Mouse (Mus musculus) intestine, embryonic 14.5 days (tissue): ENCODE measurements around the gene Erh. TPM values are rescaled to one million over a fixed set of nuclear protein-coding genes. Genes with fewer than 3 reads are reported as not detected.

Experiments
- ATAC-seq: fragments of 200-750 bp; cut with Nextera tagmentation; replicated peaks from 2 replicates; pipeline ENCODE4 v1.8.0; 2017; ENCODE audit warnings: low read depth, moderate number of reproducible peaks, moderate TSS enrichment, moderate library complexity; ENCODE audit not compliant: low FRiP score, low TSS enrichment
- DNase-seq: peaks from one replicate; pipeline ENCODE4 v3.0.0-alpha.2; 2018; ENCODE audit warnings: low spot score
- H3K27ac ChIP-seq: fragments of 300-500 bp; sonication (generic); 2 replicates; pipeline ENCODE4 v1.5.1; 2014; ENCODE audit warnings: low read depth, mild to moderate bottlenecking, control low read depth
- H3K27me3 ChIP-seq: fragments of 300-500 bp; sonication (generic); replicated peaks from 2 replicates; pipeline ENCODE4 v1.6.1; 2014; ENCODE audit warnings: low read length, control low read depth; ENCODE audit not compliant: control insufficient read depth, insufficient read depth
- H3K36me3 ChIP-seq: fragments of 300-500 bp; sonication (generic); 2 replicates; pipeline ENCODE4 v1.6.1; 2014; ENCODE audit warnings: low read length, control low read depth; ENCODE audit not compliant: control insufficient read depth, insufficient read depth
- H3K4me1 ChIP-seq: fragments of 300-500 bp; sonication (generic); replicated peaks from 2 replicates; pipeline ENCODE4 v1.6.1; 2014; ENCODE audit warnings: low read length, control low read depth, mixed read lengths; ENCODE audit not compliant: control insufficient read depth, insufficient read depth
- H3K4me2 ChIP-seq: fragments of 300-500 bp; sonication (generic); 2 replicates; pipeline ENCODE4 v1.6.1; 2014; ENCODE audit warnings: low read length
- H3K4me3 ChIP-seq: fragments of 300-500 bp; sonication (generic); 2 replicates; pipeline ENCODE4 v1.5.1; 2014; ENCODE audit warnings: low read depth, low read length, control low read depth, mixed read lengths
- H3K9ac ChIP-seq: fragments of 300-500 bp; sonication (generic); 2 replicates; pipeline ENCODE4 v1.6.1; 2014; ENCODE audit warnings: mild to moderate bottlenecking, low read length
- H3K9me3 ChIP-seq: fragments of 300-500 bp; sonication (generic); 2 replicates; pipeline ENCODE4 v1.6.1; 2016; ENCODE audit warnings: low read length, control low read depth; ENCODE audit not compliant: control insufficient read depth
- WGBS: fragments of 180-500 bp; shearing (Covaris S2); extraction: QIAGEN DNeasy Blood & Tissue Kit; methylation state at CpG from one replicate; pipeline ENCODE4 v1.1.7; 2014; 5-methylcytosine and 5-hydroxymethylcytosine counted together
- polyA plus RNA-seq: library from polyadenylated mRNA; unstranded; fragments of >200 nt; fragmentation: Nextera tagmentation; extraction: Ambion mirVana; gene quantifications from 2 replicates; pipeline ENCODE4 v1.2.1, GENCODE M21; 2014

Gene Erh
- polyA plus RNA-seq, 1 experiment from 2014 or later = 325 TPM

- H3K9me3 ChIP-seq = no peaks in the 10 kb centered on the region
- WGBS = 89% methylated on average over 1 of the region's 1 CpGs
- H3K9ac ChIP-seq = no peak overlapping the region
- H3K4me2 ChIP-seq = no peak overlapping the region
- H3K4me3 ChIP-seq = no peak overlapping the region
- H3K36me3 ChIP-seq = peaks cover 33% of the 10 kb centered on the region
- H3K4me1 ChIP-seq = no peaks in the 10 kb centered on the region
- no peaks in the 10 kb centered on the region for H3K27me3 ChIP-seq
- no peak overlapping the region for H3K27ac ChIP-seq
- DNase-seq = no peak
- ATAC-seq = no peak; the same call in 1 of the 2 replicates
Observed at GRCm38 (mm10) chr12:80681340-80681739, 37.2 kb upstream of the Erh start.

GRCm38 (mm10) chr12:80673170-80673569 is 29.0 kb upstream of the Erh start:
- no peaks in the 10 kb centered on the region for H3K27me3 ChIP-seq
- DNase-seq = no peak
- H3K4me2 ChIP-seq = no peak overlapping the region
- no peak for ATAC-seq
- no peak overlapping the region for H3K4me3 ChIP-seq
- no peaks in the 10 kb centered on the region for H3K9me3 ChIP-seq
- H3K9ac ChIP-seq = no peak overlapping the region
- H3K27ac ChIP-seq = no peak overlapping the region
- H3K36me3 ChIP-seq = peaks cover 44% of the 10 kb centered on the region
- H3K4me1 ChIP-seq = no peaks in the 10 kb centered on the region
- WGBS = 15% methylated on average over 3 of the region's 3 CpGs

GRCm38 (mm10) chr12:80668391-80668790 is 24.2 kb upstream of the Erh start:
- DNase-seq (no peak), ATAC-seq (no peak)
- Histone ChIP-seq H3K9me3 (no peaks in the 10 kb centered on the region), H3K36me3 (peaks cover 38% of the 10 kb centered on the region), H3K4me1 (no peaks in the 10 kb centered on the region), H3K27me3 (no peaks in the 10 kb centered on the region), H3K9ac (no peak overlapping the region), H3K27ac (no peak overlapping the region), H3K4me3 (no peak overlapping the region), H3K4me2 (no peak overlapping the region)
- WGBS = 83% methylated on average over 2 of the region's 2 CpGs

GRCm38 (mm10) chr12:80663935-80664334 is 19.8 kb upstream of the Erh start:
- H3K27me3 ChIP-seq = no peaks in the 10 kb centered on the region
- H3K4me1 ChIP-seq = no peaks in the 10 kb centered on the region
- DNase-seq (no peak), ATAC-seq (no peak)
- no peak overlapping the region for H3K4me2 ChIP-seq
- no peak overlapping the region for H3K27ac ChIP-seq
- no peak overlapping the region for H3K4me3 ChIP-seq
- WGBS = 44% methylated on average over 2 of the region's 2 CpGs
- H3K9me3 ChIP-seq = no peaks in the 10 kb centered on the region
- H3K9ac ChIP-seq = no peak overlapping the region
- H3K36me3 ChIP-seq = peaks cover 45% of the 10 kb centered on the region

GRCm38 (mm10) chr12:80662322-80662721 is 18.2 kb upstream of the Erh start:
- peaks cover 29% of the 10 kb centered on the region for H3K36me3 ChIP-seq
- DNase-seq = no peak
- no peaks in the 10 kb centered on the region for H3K27me3 ChIP-seq
- 83% methylated on average over 10 of the region's 10 CpGs for WGBS
- H3K9ac ChIP-seq = no peak overlapping the region
- H3K4me2 ChIP-seq = no peak overlapping the region
- no peak for ATAC-seq
- no peaks in the 10 kb centered on the region for H3K4me1 ChIP-seq
- no peak overlapping the region for H3K4me3 ChIP-seq
- no peak overlapping the region for H3K27ac ChIP-seq
- H3K9me3 ChIP-seq = no peaks in the 10 kb centered on the region

- Histone ChIP-seq H3K4me1 (no peaks in the 10 kb centered on the region), H3K27ac (no peak overlapping the region)
- 73% methylated on average over 6 of the region's 6 CpGs for WGBS
Observed at GRCm38 (mm10) chr12:80658661-80659060, 14.5 kb upstream of the Erh start.

GRCm38 (mm10) chr12:80654659-80655025 is 10.5 kb upstream of the Erh start:
- H3K36me3 ChIP-seq = 0 out of 2 replicates have a peak, but pooled peaks cover 3% of the 10 kb centered on the region
- H3K4me2 ChIP-seq = no peak overlapping the region
- no peak overlapping the region for H3K9ac ChIP-seq
- H3K4me1 ChIP-seq = no peaks in the 10 kb centered on the region
- no peaks in the 10 kb centered on the region for H3K27me3 ChIP-seq
- DNase-seq (no peak), ATAC-seq (0 out of 2 replicates have a peak, but pooled peaks have one; percentile 40)
- 73% methylated on average over 3 of the region's 3 CpGs for WGBS
- H3K27ac ChIP-seq = no peak overlapping the region
- H3K4me3 ChIP-seq = no peak overlapping the region
- H3K9me3 ChIP-seq = no peaks in the 10 kb centered on the region

More at GRCm38 (mm10) chr12:80658661-80659060, 14.5 kb upstream of the Erh start:
- ATAC-seq (no peak), DNase-seq (no peak)
- Histone ChIP-seq H3K4me2 (no peak overlapping the region), H3K4me3 (no peak overlapping the region), H3K27me3 (no peaks in the 10 kb centered on the region), H3K9me3 (no peaks in the 10 kb centered on the region), H3K36me3 (peaks cover 13% of the 10 kb centered on the region), H3K9ac (no peak overlapping the region)

GRCm38 (mm10) chr12:80653951-80654658 is 10.0 kb upstream of the Erh start:
- no peaks in the 10 kb centered on the region for H3K4me1 ChIP-seq
- WGBS = 75% methylated on average over 7 of the region's 7 CpGs
- no peak overlapping the region for H3K27ac ChIP-seq
- ATAC-seq (no peak), DNase-seq (no peak)
- H3K27me3 ChIP-seq = no peaks in the 10 kb centered on the region
- no peak overlapping the region for H3K9ac ChIP-seq
- H3K36me3 ChIP-seq = 0 out of 2 replicates have a peak, but pooled peaks cover 3% of the 10 kb centered on the region
- H3K4me3 ChIP-seq = no peak overlapping the region
- H3K9me3 ChIP-seq = no peaks in the 10 kb centered on the region
- no peak overlapping the region for H3K4me2 ChIP-seq

- no peaks in the 10 kb centered on the region for H3K27me3 ChIP-seq
- H3K27ac ChIP-seq = no peak overlapping the region
- peak overlapping the region; percentile 95 for H3K4me2 ChIP-seq
- H3K4me1 ChIP-seq = peaks cover 24% of the 10 kb centered on the region
- 96% methylated on average over 3 of the region's 3 CpGs for WGBS
- H3K9me3 ChIP-seq = no peaks in the 10 kb centered on the region
- DNase-seq (no peak), ATAC-seq (no peak)
- peaks cover 16% of the 10 kb centered on the region; the same call in 1 of the 2 replicates for H3K36me3 ChIP-seq
- no peak overlapping the region for H3K9ac ChIP-seq
- H3K4me3 ChIP-seq = no peak overlapping the region
Observed at GRCm38 (mm10) chr12:80646377-80646776, 2.2 kb upstream of the Erh start.
